Mouse (Mus musculus) neutrophil, adult 5-6 weeks (primary cell): ENCODE measurements around the gene 1700029I15Rik. TPM values are rescaled to one million over a fixed set of nuclear protein-coding genes. Genes with fewer than 3 reads are reported as not detected.

Experiments used
- ATAC-seq: fragments of 151-379, 151-347 bp; 2 replicates; pipeline ENCODE4 v1.8.0; 2017; ENCODE audit warnings: mild to moderate bottlenecking, moderate TSS enrichment; ENCODE audit not compliant: insufficient number of reproducible peaks, poor library complexity, low FRiP score, severe bottlenecking; ENCODE audit errors: extremely low read depth
- total RNA-seq: library from RNA; stranded (forward); fragments of 200-1000 nt; gene quantifications from 2 replicates; pipeline ENCODE4 v1.2.3, GENCODE M21; 2017

The 1700029I15Rik gene
- total RNA-seq, 1 experiment from 2014 or later: 13.7 TPM

GRCm38 (mm10) chr2:92371971-92372690, 10.2 kb upstream of the 1700029I15Rik start:
- no peak for ATAC-seq

- no peak for ATAC-seq
These were observed 9.4 kb upstream of the 1700029I15Rik start for GRCm38 (mm10) chr2:92372767-92373436.

GRCm38 (mm10) chr2:92373437-92373813, 8.9 kb upstream of the 1700029I15Rik start:
- no peak for ATAC-seq

- no peak for ATAC-seq
These were observed 7.8 kb upstream of the 1700029I15Rik start, which contains the start of the genes Pex16 and Large2 for GRCm38 (mm10) chr2:92374514-92374913. Gene Pex16 (plus strand): TSS chr2:92374676. Gene Large2 (minus strand): TSS chr2:92374869.

GRCm38 (mm10) chr2:92375099-92375623, 7.2 kb upstream of the 1700029I15Rik start:
- ATAC-seq: peak; percentile 94

GRCm38 (mm10) chr2:92375788-92376187, 6.5 kb upstream of the 1700029I15Rik start:
- ATAC-seq: no peak

- no peak for ATAC-seq
These were observed 6.0 kb upstream of the 1700029I15Rik start for GRCm38 (mm10) chr2:92376300-92376699.

GRCm38 (mm10) chr2:92377320-92377719, 5.0 kb upstream of the 1700029I15Rik start:
- no peak for ATAC-seq

GRCm38 (mm10) chr2:92379783-92380494, 2.4 kb upstream of the 1700029I15Rik start:
- no peak for ATAC-seq

GRCm38 (mm10) chr2:92380495-92381050, 1.8 kb upstream of the 1700029I15Rik start:
- no peak for ATAC-seq

GRCm38 (mm10) chr2:92381161-92381560, 1.2 kb upstream of the 1700029I15Rik start:
- no peak for ATAC-seq

- ATAC-seq: no peak
These were observed 421 bp downstream of the 1700029I15Rik start for GRCm38 (mm10) chr2:92382759-92383158.

- ATAC-seq: no peak
These were observed 1.8 kb downstream of the 1700029I15Rik start for GRCm38 (mm10) chr2:92384101-92384500.

GRCm38 (mm10) chr2:92385113-92386051, 3.0 kb downstream of the 1700029I15Rik start:
- ATAC-seq: no peak

- no peak for ATAC-seq
These were observed 4.7 kb downstream of the 1700029I15Rik start for GRCm38 (mm10) chr2:92386821-92387570.

- no peak for ATAC-seq
These were observed 5.3 kb downstream of the 1700029I15Rik start for GRCm38 (mm10) chr2:92387646-92388045.

GRCm38 (mm10) chr2:92388081-92388517, 5.8 kb downstream of the 1700029I15Rik start:
- ATAC-seq: no peak
